Mouse (Mus musculus) liver, embryonic 16.5 days (tissue): ENCODE data around the gene Gm20708. TPM values are rescaled to one million over a fixed set of nuclear protein-coding genes. Genes with fewer than 3 reads are reported as not detected.

ENCODE experiments used
- ATAC-seq: fragments of 200-750 bp; cut with Nextera tagmentation; 2 replicates; pipeline ENCODE4 v1.8.0; 2017; ENCODE audit warnings: low read depth, mild to moderate bottlenecking, moderate number of reproducible peaks, moderate library complexity
- H3K27ac ChIP-seq: fragments of 300-500 bp; sonication (generic); 2 replicates; pipeline ENCODE4 v1.5.1; 2014; ENCODE audit warnings: mild to moderate bottlenecking, low read length
- H3K27me3 ChIP-seq: fragments of 300-500 bp; sonication (generic); 2 replicates; pipeline ENCODE4 v1.6.1; 2014; ENCODE audit warnings: low read depth, low read length, mixed read lengths; ENCODE audit not compliant: control insufficient read depth, insufficient read depth
- H3K36me3 ChIP-seq: fragments of 300-500 bp; sonication (generic); 2 replicates; pipeline ENCODE4 v1.6.1; 2014; ENCODE audit warnings: mild to moderate bottlenecking; ENCODE audit not compliant: control insufficient read depth, insufficient read depth
- H3K4me1 ChIP-seq: fragments of 300-500 bp; sonication (generic); 2 replicates; pipeline ENCODE4 v1.6.1; 2014; ENCODE audit warnings: low read depth, low read length, mixed read lengths; ENCODE audit not compliant: control insufficient read depth
- H3K4me2 ChIP-seq: fragments of 300-500 bp; sonication (generic); 2 replicates; pipeline ENCODE4 v1.6.1; 2014; ENCODE audit warnings: low read depth, low read length, mixed read lengths
- H3K4me3 ChIP-seq: fragments of 300-500 bp; sonication (generic); 2 replicates; pipeline ENCODE4 v1.5.1; 2014; ENCODE audit warnings: low read depth, mild to moderate bottlenecking, low read length
- H3K9ac ChIP-seq: fragments of 300-500 bp; sonication (generic); 2 replicates; pipeline ENCODE4 v1.6.1; 2014; ENCODE audit warnings: low read depth, low read length
- H3K9me3 ChIP-seq: fragments of 300-500 bp; sonication (generic); replicated peaks from 2 replicates; pipeline ENCODE4 v1.6.1; 2016; ENCODE audit warnings: low read length; ENCODE audit not compliant: control insufficient read depth
- WGBS: fragments of 180-500 bp; shearing (Covaris S2); extraction: QIAGEN DNeasy Blood & Tissue Kit; methylation state at CpG from one replicate; pipeline ENCODE4 v1.1.7; 2014; ENCODE audit not compliant: insufficient replicate concordance; 5-methylcytosine and 5-hydroxymethylcytosine counted together
- polyA plus RNA-seq: library from polyadenylated mRNA; unstranded; fragments of >200 nt; fragmentation: Nextera tagmentation; extraction: Ambion mirVana; gene quantifications from 2 replicates; pipeline ENCODE4 v1.2.1, GENCODE M21; 2015

Gm20708 gene
- polyA plus RNA-seq, 1 experiment from 2014 or later = 0.38 TPM

DNA sequence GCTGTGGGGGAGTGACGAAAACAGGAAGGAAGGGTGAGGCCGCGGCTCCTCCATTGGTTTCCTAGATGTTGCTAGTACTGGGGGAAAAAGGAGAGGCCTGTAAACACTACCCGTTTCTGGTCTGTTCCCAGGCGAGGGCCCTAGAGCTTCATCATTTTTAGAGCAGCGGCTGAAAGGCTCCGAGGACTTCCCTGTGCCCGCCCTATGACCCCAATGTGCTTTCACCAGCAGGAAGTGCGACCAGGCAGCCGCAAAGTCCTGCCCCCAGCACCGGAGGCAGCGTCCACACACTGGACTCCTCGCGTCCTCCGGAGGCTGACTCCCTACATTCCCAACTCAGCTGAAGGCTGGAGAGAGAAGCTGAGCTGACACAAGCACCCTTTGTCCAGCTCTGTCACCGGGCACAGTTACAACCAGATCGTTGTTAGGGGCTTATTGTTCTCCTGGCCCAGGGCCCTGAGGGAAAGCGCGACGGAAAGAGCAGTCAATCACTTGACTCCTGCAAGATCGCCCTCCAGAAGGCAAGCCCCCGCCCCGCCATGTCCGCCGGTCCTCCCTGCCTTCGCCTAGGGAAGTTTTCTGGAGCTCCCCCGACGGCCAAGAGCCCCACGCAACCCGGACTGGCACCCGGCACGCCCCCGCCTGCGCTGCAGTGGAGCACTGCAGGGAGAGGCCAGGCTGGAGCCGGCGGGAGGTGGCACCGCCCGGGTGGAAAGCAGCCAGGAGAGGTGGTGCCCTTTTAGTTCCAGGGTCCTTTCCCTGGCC lies 29.9 kb upstream of the Gm20708 start:
- ATAC-seq = peak; percentile 39
- Histone ChIP-seq H3K4me1 (peaks cover 41% of the 10 kb centered on the region), H3K9me3 (no peaks in the 10 kb centered on the region), H3K4me3 (peak overlapping the region; percentile 87), H3K9ac (peak overlapping the region; percentile 95), H3K27ac (peak overlapping the region; percentile 99), H3K4me2 (peak overlapping the region; percentile 97), H3K36me3 (peaks cover 44% of the 10 kb centered on the region), H3K27me3 (no peaks in the 10 kb centered on the region)
- WGBS = under 1% methylated on average over 38 of the region's 38 CpGs

DNA sequence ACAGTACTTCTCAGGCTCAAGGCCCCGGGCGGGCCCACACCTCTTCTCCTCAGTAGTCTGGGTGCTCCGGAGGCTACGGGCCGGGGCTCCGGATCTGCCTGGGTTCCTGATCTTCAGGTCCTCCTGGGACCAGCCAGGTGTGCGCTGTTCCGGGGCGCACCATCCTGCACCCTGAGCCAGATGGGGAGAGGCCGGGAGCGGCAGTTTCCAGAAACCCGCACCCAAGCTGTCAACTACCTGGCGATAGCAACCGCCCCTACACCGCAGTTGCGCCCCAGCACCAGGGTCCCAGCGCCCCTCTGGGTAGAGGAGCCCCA lies 29.3 kb upstream of the Gm20708 start:
- Histone ChIP-seq H3K27me3 (no peaks in the 10 kb centered on the region), H3K4me1 (peaks cover 45% of the 10 kb centered on the region), H3K4me3 (peak overlapping the region; percentile 87), H3K27ac (peak overlapping the region; percentile 99), H3K36me3 (peaks cover 44% of the 10 kb centered on the region), H3K9ac (peak overlapping the region; percentile 95), H3K9me3 (no peaks in the 10 kb centered on the region), H3K4me2 (peak overlapping the region; percentile 97)
- 0 out of 2 replicates have a peak, but pooled peaks have one; percentile 0 for ATAC-seq
- 0% methylated on average over 17 of the region's 17 CpGs for WGBS

DNA sequence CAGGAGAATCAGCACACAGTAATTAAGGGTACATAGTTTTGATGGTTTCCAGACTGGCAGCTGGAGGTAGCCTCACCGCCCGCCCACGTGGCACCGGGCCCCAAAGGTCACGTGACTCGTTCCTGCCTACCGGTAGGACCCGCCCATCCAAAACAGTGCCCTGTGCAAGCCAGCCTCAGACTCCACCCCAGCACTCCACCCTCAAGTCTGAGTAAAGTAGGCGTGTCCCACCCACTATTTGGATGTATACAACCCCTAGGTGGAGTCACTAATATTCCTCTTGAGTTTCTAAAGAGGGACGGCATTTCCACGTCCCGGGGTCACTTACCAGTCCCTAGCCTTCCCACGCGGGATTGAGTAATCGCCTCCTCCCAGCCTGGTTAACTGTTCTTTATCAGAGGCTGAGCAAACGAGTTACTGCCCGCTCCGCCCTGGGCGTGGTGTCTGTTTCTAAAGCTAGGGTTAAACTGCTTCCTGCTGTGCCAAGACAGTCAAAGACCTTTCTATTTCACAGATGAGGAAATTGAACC lies 28.8 kb upstream of the Gm20708 start:
- peak; percentile 73 for ATAC-seq
- H3K27me3 ChIP-seq = no peaks in the 10 kb centered on the region
- H3K36me3 ChIP-seq = peaks cover 43% of the 10 kb centered on the region
- peak overlapping the region; percentile 95 for H3K9ac ChIP-seq
- peak overlapping the region; percentile 87 for H3K4me3 ChIP-seq
- H3K4me2 ChIP-seq = peak overlapping the region; percentile 97
- under 1% methylated on average over 19 of the region's 19 CpGs for WGBS
- no peaks in the 10 kb centered on the region for H3K9me3 ChIP-seq
- peak overlapping the region; percentile 99 for H3K27ac ChIP-seq
- peaks cover 46% of the 10 kb centered on the region for H3K4me1 ChIP-seq

DNA sequence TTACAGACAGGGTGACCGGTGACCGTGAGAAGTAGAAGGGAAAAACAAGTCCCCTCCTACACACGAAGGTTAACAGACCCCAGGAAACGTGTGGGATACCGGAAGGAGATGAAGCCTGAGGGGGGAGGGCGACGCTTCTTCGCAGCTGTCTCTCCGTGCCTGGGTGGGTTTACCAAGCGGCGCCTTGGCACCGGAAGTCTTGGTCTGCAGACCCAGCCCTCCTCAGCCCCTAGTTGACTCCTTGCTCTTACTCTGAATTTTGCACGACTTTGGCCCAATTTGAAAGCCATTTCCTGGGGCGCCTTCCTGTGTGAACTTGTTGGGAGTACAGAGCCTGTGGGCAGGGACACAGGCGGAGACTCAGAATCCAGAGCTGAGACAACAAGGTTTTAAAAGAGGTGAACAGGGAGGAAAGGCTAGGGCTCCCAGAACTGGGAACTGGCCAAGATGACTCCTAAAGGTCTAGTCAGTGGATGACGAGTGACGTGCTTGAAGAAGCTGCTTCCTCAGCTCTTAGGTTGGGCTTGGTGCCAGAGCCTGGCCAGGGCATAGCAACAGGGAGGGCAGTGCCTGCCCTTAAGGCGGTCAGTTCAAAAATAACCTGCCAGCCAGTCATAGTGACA lies 28.2 kb upstream of the Gm20708 start:
- peaks cover 37% of the 10 kb centered on the region for H3K36me3 ChIP-seq
- H3K9ac ChIP-seq = peak overlapping the region; percentile 90
- 5% methylated on average over 18 of the region's 18 CpGs for WGBS
- H3K27me3 ChIP-seq = no peaks in the 10 kb centered on the region
- peak overlapping the region; percentile 97 for H3K4me2 ChIP-seq
- ATAC-seq = peak; percentile 5
- peaks cover 49% of the 10 kb centered on the region for H3K4me1 ChIP-seq
- H3K27ac ChIP-seq = peak overlapping the region; percentile 99
- H3K4me3 ChIP-seq = peak overlapping the region; percentile 87
- H3K9me3 ChIP-seq = no peaks in the 10 kb centered on the region

DNA sequence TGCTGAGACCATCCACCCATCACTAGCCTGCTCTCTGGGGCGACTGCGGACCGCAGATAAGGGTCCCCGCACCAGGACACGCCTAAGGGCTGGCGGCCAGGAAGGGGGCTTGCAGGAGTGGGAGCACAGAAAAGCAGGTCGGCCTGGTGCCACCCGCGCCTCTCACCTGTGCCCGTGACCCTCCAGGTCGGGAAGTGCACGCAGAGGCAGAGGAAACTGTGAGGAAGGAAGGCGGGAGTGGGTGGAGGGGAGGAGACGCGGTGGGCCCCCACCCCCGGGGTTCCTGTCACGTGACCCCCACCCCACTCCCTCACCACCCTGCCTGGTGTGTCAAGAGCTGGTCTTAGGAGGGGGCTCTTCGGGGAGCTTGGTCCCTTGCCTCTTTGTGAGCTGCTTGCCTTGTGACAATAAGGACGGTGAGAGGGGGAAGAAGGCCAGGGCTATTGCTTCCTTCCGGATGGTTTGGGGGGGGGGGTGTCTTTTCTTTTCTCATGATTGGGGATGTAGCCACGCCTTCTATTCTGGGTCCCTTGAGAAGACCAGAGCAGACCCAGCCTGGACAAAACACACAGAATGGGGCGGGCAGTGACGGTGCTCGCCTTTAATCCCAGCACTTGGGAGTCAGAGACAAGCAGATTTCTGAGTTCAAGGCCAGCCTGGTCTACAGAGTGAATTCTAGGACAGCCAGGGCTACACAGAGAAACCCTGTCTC lies 27.3 kb upstream of the Gm20708 start, which contains the start of the genes Tmc8 and Tmc6:
Gene Tmc8, plus strand, starts transcription at position 84 of the 712 bp plus-strand sequence.
Gene Tmc6, minus strand, starts transcription at position 206 of the 712 bp plus-strand sequence.
- peak within 1 kb of the TSS; percentile 87 for H3K4me3 ChIP-seq
- no peaks in the 10 kb centered on the region for H3K27me3 ChIP-seq
- ATAC-seq = peak; percentile 57
- peak within 1 kb of the TSS; percentile 90 for H3K9ac ChIP-seq
- WGBS = 11% methylated on average over 24 of the region's 24 CpGs
- H3K36me3 ChIP-seq = peaks cover 39% of the 10 kb centered on the region
- H3K4me1 ChIP-seq = peaks cover 50% of the 10 kb centered on the region
- H3K9me3 ChIP-seq = no peaks in the 10 kb centered on the region
- peak within 1 kb of the TSS; percentile 97 for H3K4me2 ChIP-seq
- peak within 1 kb of the TSS; percentile 99 for H3K27ac ChIP-seq

DNA sequence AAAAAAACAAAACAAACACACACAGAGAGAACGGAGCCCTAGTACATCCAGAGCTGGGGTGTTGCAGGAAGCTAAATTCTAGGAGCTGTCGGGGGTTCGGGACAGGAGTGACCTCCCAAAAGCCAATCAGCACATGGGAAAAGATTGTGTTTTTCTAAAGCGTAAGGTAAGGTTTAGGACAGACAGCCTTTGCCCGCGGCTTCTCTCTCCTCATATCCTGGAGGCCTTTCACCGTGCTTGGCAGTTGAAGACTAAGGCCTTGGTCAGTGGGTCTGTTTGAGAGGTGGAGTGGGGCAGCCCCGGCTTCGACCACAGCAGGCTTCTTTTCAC lies 26.8 kb upstream of the Gm20708 start:
- peak overlapping the region; percentile 99 for H3K27ac ChIP-seq
- H3K36me3 ChIP-seq = peaks cover 36% of the 10 kb centered on the region
- H3K4me1 ChIP-seq = peaks cover 47% of the 10 kb centered on the region
- no peak for ATAC-seq
- peak overlapping the region; percentile 97 for H3K4me2 ChIP-seq
- 10% methylated on average over 9 of the region's 9 CpGs for WGBS
- H3K4me3 ChIP-seq = peak overlapping the region; percentile 87
- no peaks in the 10 kb centered on the region for H3K9me3 ChIP-seq
- H3K27me3 ChIP-seq = no peaks in the 10 kb centered on the region
- peak overlapping the region; percentile 90 for H3K9ac ChIP-seq

DNA sequence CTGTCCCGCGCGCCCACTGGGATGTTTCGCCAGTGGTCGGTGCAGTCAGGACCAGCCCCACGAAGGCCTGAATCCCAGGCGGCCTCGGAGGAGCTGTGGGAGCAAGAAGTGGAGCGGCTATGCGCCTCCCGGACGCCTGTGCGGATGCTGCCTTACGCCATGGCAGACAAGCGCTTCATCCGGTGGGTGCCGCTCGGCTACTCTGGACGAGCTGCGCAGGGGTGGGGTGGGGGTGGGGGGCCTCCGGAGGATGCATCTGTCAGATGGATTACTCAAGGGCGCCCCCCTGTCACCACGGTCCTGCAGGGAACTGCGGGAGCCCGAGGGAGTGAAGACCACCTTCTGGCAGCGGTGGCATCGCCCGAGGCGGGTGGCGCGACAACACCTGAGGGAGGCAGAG lies 26.4 kb upstream of the Gm20708 start:
- peaks cover 42% of the 10 kb centered on the region for H3K4me1 ChIP-seq
- peak overlapping the region; percentile 99 for H3K27ac ChIP-seq
- H3K9me3 ChIP-seq = no peaks in the 10 kb centered on the region
- H3K4me2 ChIP-seq = peak overlapping the region; percentile 97
- no peaks in the 10 kb centered on the region for H3K27me3 ChIP-seq
- peaks cover 34% of the 10 kb centered on the region for H3K36me3 ChIP-seq
- H3K4me3 ChIP-seq = peak overlapping the region; percentile 87
- WGBS = under 1% methylated on average over 31 of the region's 31 CpGs
- 0 out of 2 replicates have a peak, but pooled peaks have one; percentile 2 for ATAC-seq
- H3K9ac ChIP-seq = peak overlapping the region; percentile 90

DNA sequence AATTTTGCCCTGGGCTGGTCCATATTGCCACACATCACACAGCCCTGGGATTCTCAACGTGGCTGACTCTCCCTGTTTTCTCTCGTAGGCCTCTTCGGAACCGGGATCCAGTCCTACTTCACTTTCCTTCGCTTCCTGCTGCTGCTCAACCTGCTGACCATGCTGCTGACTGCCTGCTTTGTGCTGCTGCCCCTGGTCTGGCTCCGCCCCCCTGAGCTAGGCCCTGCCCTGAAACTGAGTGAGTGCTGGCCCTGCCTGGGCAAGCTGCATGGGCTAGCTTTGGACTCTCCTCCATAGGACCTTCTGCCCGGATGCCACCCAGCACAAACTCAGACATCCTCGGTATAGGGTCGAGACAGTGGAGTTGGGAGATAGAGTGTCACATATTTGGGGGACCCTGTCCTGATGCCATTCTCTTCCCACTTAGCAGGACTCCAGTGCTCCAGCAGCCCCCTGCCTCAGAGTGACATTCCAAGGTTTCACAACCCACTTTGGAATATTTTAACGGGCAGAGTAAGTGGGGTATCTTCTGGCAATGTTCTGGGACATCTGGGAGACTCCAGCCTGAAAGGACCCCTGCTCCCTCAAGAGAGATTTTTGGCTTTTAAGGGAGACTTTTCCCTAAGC lies 25.7 kb upstream of the Gm20708 start:
- H3K4me3 ChIP-seq = peak overlapping the region; percentile 87
- H3K27me3 ChIP-seq = no peaks in the 10 kb centered on the region
- peak overlapping the region; percentile 90 for H3K9ac ChIP-seq
- H3K27ac ChIP-seq = peak overlapping the region; percentile 99
- H3K4me1 ChIP-seq = peaks cover 35% of the 10 kb centered on the region
- peaks cover 33% of the 10 kb centered on the region for H3K36me3 ChIP-seq
- peak overlapping the region; percentile 97 for H3K4me2 ChIP-seq
- ATAC-seq = peak; percentile 22
- WGBS = 38% methylated on average over 10 of the region's 10 CpGs
- H3K9me3 ChIP-seq = no peaks in the 10 kb centered on the region
